Mouse (Mus musculus): ENCODE results near the gene Ica1l.

DNA sequence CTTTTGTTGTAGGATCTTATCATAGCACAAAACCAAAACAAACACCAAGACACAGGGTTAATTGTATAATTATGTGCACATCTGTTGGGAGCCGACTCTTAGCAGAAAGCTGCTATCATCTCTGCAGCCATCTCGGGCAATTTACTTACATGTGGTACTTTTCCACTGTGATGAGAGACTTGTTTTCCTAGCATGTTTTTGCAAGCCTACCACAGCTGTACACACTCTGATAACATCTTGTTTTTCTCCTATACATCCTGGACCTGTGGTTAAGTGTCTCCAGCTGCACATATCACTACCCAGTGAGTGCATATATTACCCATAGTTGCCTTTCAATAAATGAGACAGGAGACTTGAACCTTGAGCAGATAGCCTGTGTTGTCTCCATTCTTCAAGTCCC lies 32.0 kb upstream of the Ica1l start:
- no peak for TF ChIP-seq CTCF (IDR thresholded peaks at IDR 0.05; ENCODE audit: insufficient read depth, low read depth, low read length)
- TF ChIP-seq POLR2A (IDR thresholded peaks at IDR 0.05; ENCODE audit: insufficient read depth, low read depth, low read length), result no peak
